Mouse (Mus musculus): ENCODE measurements at regions not wholly inside any gene's neighbourhood (a gene's known extent, or its start where the extent isn't known, plus 50 kb on each side); places are given as distances from the start of the nearest gene placed in this dataset.

GRCm38 (mm10) chr1:90353325-90353724, 149.5 kb downstream of the Ackr3 start:
- H3K9me3 ChIP-seq (ENCODE audit: control insufficient read depth, low read length) = no peaks in the 10 kb centered on the region

GRCm38 (mm10) chr1:90356567-90356966, 152.8 kb downstream of the Ackr3 start:
- Histone ChIP-seq H3K4me3 (replicated peaks) (no peak overlapping the region), H3K36me3 (ENCODE audit: control insufficient read depth) (no peaks in the 10 kb centered on the region), H3K9me3 (ENCODE audit: control insufficient read depth, low read length) (no peaks in the 10 kb centered on the region), H3K4me1 (ENCODE audit: control insufficient read depth) (no peaks in the 10 kb centered on the region), H3K27me3 (ENCODE audit: control insufficient read depth) (no peaks in the 10 kb centered on the region)
- TF ChIP-seq TAL1 (IDR thresholded peaks at IDR 0.05; ENCODE audit: low read length) = no peak
- no peak for TF ChIP-seq GATA1 (IDR thresholded peaks at IDR 0.05; ENCODE audit: low read length)

More at GRCm38 (mm10) chr1:90353325-90353724, 149.5 kb downstream of the Ackr3 start:
- Histone ChIP-seq H3K27me3 (ENCODE audit: control insufficient read depth) (no peaks in the 10 kb centered on the region), H3K4me1 (ENCODE audit: control insufficient read depth) (no peaks in the 10 kb centered on the region), H3K4me3 (replicated peaks) (no peak overlapping the region), H3K36me3 (ENCODE audit: control insufficient read depth) (no peaks in the 10 kb centered on the region)
- TF ChIP-seq TAL1 (IDR thresholded peaks at IDR 0.05; ENCODE audit: low read length) = no peak
- no peak for TF ChIP-seq GATA1 (IDR thresholded peaks at IDR 0.05; ENCODE audit: low read length)

GRCm38 (mm10) chr1:90357391-90357790, 153.6 kb downstream of the Ackr3 start:
- no peak for TF ChIP-seq TAL1 (IDR thresholded peaks at IDR 0.05; ENCODE audit: low read length)
- no peaks in the 10 kb centered on the region for H3K27me3 ChIP-seq (ENCODE audit: control insufficient read depth)
- H3K36me3 ChIP-seq (ENCODE audit: control insufficient read depth) = no peaks in the 10 kb centered on the region
- no peak overlapping the region for H3K4me3 ChIP-seq (replicated peaks)
- no peaks in the 10 kb centered on the region for H3K4me1 ChIP-seq (ENCODE audit: control insufficient read depth)
- H3K9me3 ChIP-seq (ENCODE audit: control insufficient read depth, low read length) = no peaks in the 10 kb centered on the region

DNA sequence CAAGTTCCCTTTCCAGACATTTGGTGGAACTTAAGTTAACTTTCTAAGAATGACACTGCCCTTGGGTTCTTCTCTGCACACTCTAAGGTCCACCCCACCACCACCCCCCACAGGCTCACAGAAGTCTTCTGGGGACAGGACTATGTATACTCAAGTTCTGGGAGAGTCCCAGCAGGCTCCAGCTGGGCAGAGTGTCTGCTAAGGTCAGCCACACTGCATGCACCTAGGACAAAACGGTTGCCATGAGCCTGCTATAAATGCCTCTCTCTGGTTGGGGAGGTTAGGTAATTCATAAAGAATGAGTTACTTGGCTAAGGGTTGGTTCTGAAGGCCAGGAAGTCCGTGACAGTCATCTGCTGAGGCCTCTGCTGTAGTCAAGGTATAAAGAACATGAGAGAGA, 155.2 kb downstream of the Ackr3 start:
- Histone ChIP-seq H3K4me1 (ENCODE audit: control insufficient read depth) (no peaks in the 10 kb centered on the region), H3K4me3 (replicated peaks) (no peak overlapping the region), H3K36me3 (ENCODE audit: control insufficient read depth) (no peaks in the 10 kb centered on the region), H3K9me3 (ENCODE audit: control insufficient read depth, low read length) (no peaks in the 10 kb centered on the region), H3K27me3 (ENCODE audit: control insufficient read depth) (no peaks in the 10 kb centered on the region)
- TF ChIP-seq TAL1 (IDR thresholded peaks at IDR 0.05; ENCODE audit: low read length) = no peak
- no peak for TF ChIP-seq GATA1 (IDR thresholded peaks at IDR 0.05; ENCODE audit: low read length)

GRCm38 (mm10) chr1:90360065-90360464, 156.3 kb downstream of the Ackr3 start:
- Histone ChIP-seq H3K36me3 (ENCODE audit: control insufficient read depth) (no peaks in the 10 kb centered on the region), H3K4me3 (replicated peaks) (no peak overlapping the region), H3K27me3 (ENCODE audit: control insufficient read depth) (no peaks in the 10 kb centered on the region), H3K4me1 (ENCODE audit: control insufficient read depth) (no peaks in the 10 kb centered on the region), H3K9me3 (ENCODE audit: control insufficient read depth, low read length) (no peaks in the 10 kb centered on the region)
- TF ChIP-seq TAL1 (IDR thresholded peaks at IDR 0.05; ENCODE audit: low read length) (no peak), GATA1 (IDR thresholded peaks at IDR 0.05; ENCODE audit: low read length) (no peak)

DNA sequence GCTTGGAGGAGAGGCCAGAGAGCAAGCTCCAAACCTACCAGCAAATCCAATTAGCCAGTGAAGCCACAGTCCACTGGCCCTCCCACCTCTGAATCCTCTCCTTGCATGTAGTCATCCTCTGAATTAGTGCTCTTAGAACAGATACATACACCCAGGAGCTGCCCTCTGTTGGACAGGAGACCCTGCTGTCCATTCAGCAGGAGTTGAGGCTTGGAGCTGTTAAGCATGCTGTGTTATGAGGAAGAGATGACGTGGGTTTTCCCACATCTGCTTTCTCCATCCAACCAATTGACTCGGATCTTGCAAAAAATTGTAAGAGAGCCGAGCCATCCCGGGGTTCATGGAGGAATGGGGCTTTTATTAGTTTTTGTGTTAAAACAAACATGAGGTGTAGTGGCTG, 160.7 kb downstream of the Ackr3 start:
- no peak overlapping the region for H3K4me3 ChIP-seq (replicated peaks)
- no peaks in the 10 kb centered on the region for H3K27me3 ChIP-seq (ENCODE audit: control insufficient read depth)
- TF ChIP-seq TAL1 (IDR thresholded peaks at IDR 0.05; ENCODE audit: low read length) (no peak), GATA1 (IDR thresholded peaks at IDR 0.05; ENCODE audit: low read length) (no peak)
- H3K4me1 ChIP-seq (ENCODE audit: control insufficient read depth) = peaks cover 2% of the 10 kb centered on the region
- H3K9me3 ChIP-seq (ENCODE audit: control insufficient read depth, low read length) = no peaks in the 10 kb centered on the region
- H3K36me3 ChIP-seq (ENCODE audit: control insufficient read depth) = no peaks in the 10 kb centered on the region

DNA sequence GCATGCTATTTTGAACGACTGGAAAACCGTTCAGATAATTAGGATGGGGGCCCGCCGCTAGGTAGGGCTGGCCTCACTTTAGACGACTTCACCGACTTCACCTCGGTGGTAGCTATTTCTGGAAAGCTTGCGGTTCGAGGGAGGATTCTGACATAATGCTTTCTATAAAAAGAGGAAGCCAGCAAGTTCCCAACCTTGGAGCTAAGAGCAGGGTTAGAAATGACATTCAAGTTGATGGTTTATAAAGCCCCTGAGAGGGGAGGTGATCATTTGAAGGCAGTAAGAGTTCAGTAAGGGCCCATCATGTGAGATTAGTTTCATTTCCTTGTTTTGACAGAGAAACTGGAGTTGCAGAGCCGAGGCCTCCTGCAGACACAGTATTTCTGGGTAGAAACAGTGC, 164.8 kb downstream of the Ackr3 start:
- Histone ChIP-seq H3K36me3 (ENCODE audit: control insufficient read depth) (no peaks in the 10 kb centered on the region), H3K4me3 (replicated peaks) (no peak overlapping the region), H3K9me3 (ENCODE audit: control insufficient read depth, low read length) (0 out of 2 replicates have a peak, but pooled peaks cover 3% of the 10 kb centered on the region), H3K27me3 (ENCODE audit: control insufficient read depth) (no peaks in the 10 kb centered on the region), H3K4me1 (ENCODE audit: control insufficient read depth) (peaks cover 2% of the 10 kb centered on the region)
- TF ChIP-seq GATA1 (IDR thresholded peaks at IDR 0.05; ENCODE audit: low read length) (no peak), TAL1 (IDR thresholded peaks at IDR 0.05; ENCODE audit: low read length) (no peak)

- Histone ChIP-seq H3K4me1 (ENCODE audit: control insufficient read depth) (peaks cover 2% of the 10 kb centered on the region), H3K4me3 (replicated peaks) (no peak overlapping the region), H3K27me3 (ENCODE audit: control insufficient read depth) (no peaks in the 10 kb centered on the region), H3K36me3 (ENCODE audit: control insufficient read depth) (no peaks in the 10 kb centered on the region), H3K9me3 (ENCODE audit: control insufficient read depth, low read length) (0 out of 2 replicates have a peak, but pooled peaks cover 3% of the 10 kb centered on the region)
- TF ChIP-seq GATA1 (IDR thresholded peaks at IDR 0.05; ENCODE audit: low read length) = no peak
- no peak for TF ChIP-seq TAL1 (IDR thresholded peaks at IDR 0.05; ENCODE audit: low read length)
Measured at GRCm38 (mm10) chr1:90369287-90369686, 165.5 kb downstream of the Ackr3 start.

DNA sequence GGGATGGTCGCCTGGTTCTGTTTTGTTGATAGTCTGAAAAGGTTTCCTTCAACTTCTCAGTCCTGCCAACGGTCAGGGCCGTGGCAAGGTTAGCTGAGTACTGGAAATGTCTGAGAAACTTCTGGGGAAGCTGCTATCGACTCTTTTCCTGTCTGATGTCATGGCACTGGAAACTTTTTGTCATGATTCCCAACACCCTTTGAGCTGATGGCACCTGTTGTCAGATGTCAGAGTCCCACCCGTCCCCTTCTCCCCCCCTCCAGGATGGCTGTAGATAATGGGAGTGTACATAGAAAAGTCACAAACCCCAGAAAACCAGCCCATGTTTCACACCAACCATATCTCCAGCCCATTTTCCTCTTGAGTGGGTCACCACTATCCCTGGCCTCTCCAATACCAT, 167.0 kb downstream of the Ackr3 start:
- Histone ChIP-seq H3K36me3 (ENCODE audit: control insufficient read depth) (no peaks in the 10 kb centered on the region), H3K9me3 (ENCODE audit: control insufficient read depth, low read length) (0 out of 2 replicates have a peak, but pooled peaks cover 3% of the 10 kb centered on the region)

DNA sequence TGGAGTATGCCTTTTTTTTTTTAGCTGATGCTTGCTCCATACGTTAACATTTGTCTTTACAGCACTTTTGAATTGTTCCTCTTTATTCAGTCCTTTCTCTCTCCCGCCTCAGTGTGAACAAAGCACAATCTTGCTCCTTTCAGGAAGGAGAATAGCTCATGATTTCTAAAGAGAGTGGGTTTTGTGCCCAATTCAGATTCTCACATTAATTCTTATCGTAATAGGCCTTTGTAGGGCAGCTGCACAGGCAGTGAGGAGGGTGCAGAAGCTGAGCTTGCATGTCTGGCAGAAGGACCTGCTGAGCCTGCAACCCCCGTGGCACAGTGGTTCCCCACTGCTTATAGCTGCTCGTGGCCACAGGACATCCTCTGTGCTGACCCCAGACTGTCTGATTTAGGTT, 169.2 kb downstream of the Ackr3 start:
- 0 out of 2 replicates have a peak, but pooled peaks cover 3% of the 10 kb centered on the region for H3K9me3 ChIP-seq (ENCODE audit: control insufficient read depth, low read length)
- H3K4me3 ChIP-seq (replicated peaks) = no peak overlapping the region

More for the DNA sequence above, 167.0 kb downstream of the Ackr3 start:
- H3K27me3 ChIP-seq (ENCODE audit: control insufficient read depth) = no peaks in the 10 kb centered on the region
- no peak for TF ChIP-seq GATA1 (IDR thresholded peaks at IDR 0.05; ENCODE audit: low read length)
- TF ChIP-seq TAL1 (IDR thresholded peaks at IDR 0.05; ENCODE audit: low read length) = no peak
- H3K4me1 ChIP-seq (ENCODE audit: control insufficient read depth) = peaks cover 2% of the 10 kb centered on the region
- H3K4me3 ChIP-seq (replicated peaks) = no peak overlapping the region

More for the DNA sequence above, 169.2 kb downstream of the Ackr3 start:
- no peak for TF ChIP-seq GATA1 (IDR thresholded peaks at IDR 0.05; ENCODE audit: low read length)
- no peak for TF ChIP-seq TAL1 (IDR thresholded peaks at IDR 0.05; ENCODE audit: low read length)
- Histone ChIP-seq H3K4me1 (ENCODE audit: control insufficient read depth) (peaks cover 2% of the 10 kb centered on the region), H3K27me3 (ENCODE audit: control insufficient read depth) (no peaks in the 10 kb centered on the region), H3K36me3 (ENCODE audit: control insufficient read depth) (no peaks in the 10 kb centered on the region)

Data from erythroblast, embryonic 14.5 days (primary cell).